Mouse (Mus musculus) lung, postnatal 36 days (tissue): ENCODE measurements around the gene Tmcc2.

ENCODE experiments used
- DNase-seq: peaks from one replicate; pipeline ENCODE4 v3.0.0; 2022; ENCODE audit warnings: mixed read lengths

Tmcc2 gene

GRCm38 (mm10) chr1:132336921-132337320, 54.2 kb downstream of the Tmcc2 start:
- DNase-seq, result no peak

GRCm38 (mm10) chr1:132335378-132335965, 55.6 kb downstream of the Tmcc2 start:
- no peak for DNase-seq

GRCm38 (mm10) chr1:132334178-132334801, 56.8 kb downstream of the Tmcc2 start:
- no peak for DNase-seq

GRCm38 (mm10) chr1:132333675-132334141, 57.4 kb downstream of the Tmcc2 start:
- peak; percentile 75 for DNase-seq

GRCm38 (mm10) chr1:132333201-132333600, 57.9 kb downstream of the Tmcc2 start:
- no peak for DNase-seq

GRCm38 (mm10) chr1:132331283-132331682, 59.8 kb downstream of the Tmcc2 start:
- no peak for DNase-seq

- DNase-seq, result no peak
Measured at GRCm38 (mm10) chr1:132330397-132330796, 60.7 kb downstream of the Tmcc2 start.

GRCm38 (mm10) chr1:132329656-132330055, 61.4 kb downstream of the Tmcc2 start:
- no peak for DNase-seq

- DNase-seq, result no peak
Measured at GRCm38 (mm10) chr1:132328565-132328964, 62.5 kb downstream of the Tmcc2 start.

GRCm38 (mm10) chr1:132327477-132327876, 63.6 kb downstream of the Tmcc2 start:
- DNase-seq, result no peak

GRCm38 (mm10) chr1:132326777-132327176, 64.3 kb downstream of the Tmcc2 start:
- DNase-seq, result no peak

- DNase-seq, result peak; percentile 80
Measured at GRCm38 (mm10) chr1:132322711-132323542, 68.2 kb downstream of the Tmcc2 start.

GRCm38 (mm10) chr1:132321821-132322580, 69.1 kb downstream of the Tmcc2 start:
- no peak for DNase-seq

GRCm38 (mm10) chr1:132319242-132319641, 71.8 kb downstream of the Tmcc2 start:
- DNase-seq, result peak; percentile 92

GRCm38 (mm10) chr1:132317894-132318863, 72.9 kb downstream of the Tmcc2 start:
- DNase-seq, result peak; percentile 57

- DNase-seq, result peak; percentile 90
Measured at GRCm38 (mm10) chr1:132317413-132317812, 73.7 kb downstream of the Tmcc2 start.

- DNase-seq, result no peak
Measured at GRCm38 (mm10) chr1:132316625-132316994, 74.5 kb downstream of the Tmcc2 start.

- DNase-seq, result peak; percentile 97
Measured at GRCm38 (mm10) chr1:132315889-132316624, 75.0 kb downstream of the Tmcc2 start, which contains the start of gene Nuak2. TSS of gene Nuak2 (plus strand) at chr1:132316126.

- DNase-seq, result peak; percentile 92
Measured at GRCm38 (mm10) chr1:132312703-132313102, 78.4 kb downstream of the Tmcc2 start.

GRCm38 (mm10) chr1:132312043-132312442, 79.0 kb downstream of the Tmcc2 start:
- DNase-seq, result peak; percentile 45
